Mouse (Mus musculus) urinary bladder, postnatal 10 days (tissue): ENCODE results near the gene 4930590J08Rik.
"Not testable (repeated sequence)": the region's sequence is repeated elsewhere in the genome, so short reads cannot be mapped to it uniquely, and the experiment has no call there.

ENCODE experiments used
- DNase-seq: peaks from one replicate; pipeline ENCODE4 v3.0.0; 2022; ENCODE audit warnings: low spot score

4930590J08Rik gene

GRCm38 (mm10) chr6:91902509-91902908 is at the start of gene 4930590J08Rik:
4930590J08Rik (plus strand) TSS chr6:91902809.
- not testable (repeated sequence) for DNase-seq

- no peak for DNase-seq
These were observed 44.3 kb upstream of the 4930590J08Rik start for GRCm38 (mm10) chr6:91858339-91858738.

GRCm38 (mm10) chr6:91862848-91863247 is 39.8 kb upstream of the 4930590J08Rik start:
- no peak for DNase-seq

- DNase-seq: no peak
These were observed 38.0 kb upstream of the 4930590J08Rik start for GRCm38 (mm10) chr6:91864595-91864994.

GRCm38 (mm10) chr6:91865601-91866000 is 37.0 kb upstream of the 4930590J08Rik start:
- no peak for DNase-seq

- DNase-seq: no peak
These were observed 34.5 kb upstream of the 4930590J08Rik start for GRCm38 (mm10) chr6:91868091-91868490.

GRCm38 (mm10) chr6:91872781-91873180 is 29.8 kb upstream of the 4930590J08Rik start:
- DNase-seq: no peak

- DNase-seq: peak; percentile 42
These were observed 24.5 kb upstream of the 4930590J08Rik start, which contains the start of gene Ccdc174 for GRCm38 (mm10) chr6:91877885-91878651. Ccdc174 (plus strand) TSS chr6:91878053.

- DNase-seq: no peak
These were observed 18.8 kb upstream of the 4930590J08Rik start for GRCm38 (mm10) chr6:91883859-91884258.

GRCm38 (mm10) chr6:91889255-91889906 is 13.2 kb upstream of the 4930590J08Rik start:
- no peak for DNase-seq

- DNase-seq: no peak
These were observed 12.0 kb upstream of the 4930590J08Rik start for GRCm38 (mm10) chr6:91890615-91891014.

GRCm38 (mm10) chr6:91891776-91892175 is 10.8 kb upstream of the 4930590J08Rik start:
- no peak for DNase-seq

- no peak for DNase-seq
These were observed 5.8 kb upstream of the 4930590J08Rik start for GRCm38 (mm10) chr6:91896783-91897182.

GRCm38 (mm10) chr6:91901505-91901904 is 1.1 kb upstream of the 4930590J08Rik start:
- peak; percentile 25 for DNase-seq

GRCm38 (mm10) chr6:91914011-91914410 is 11.4 kb downstream of the 4930590J08Rik start:
- DNase-seq: no peak

- no peak for DNase-seq
These were observed 14.7 kb downstream of the 4930590J08Rik start for GRCm38 (mm10) chr6:91917286-91917685.

- no peak for DNase-seq
These were observed 15.1 kb downstream of the 4930590J08Rik start for GRCm38 (mm10) chr6:91917716-91918115.

- no peak for DNase-seq
These were observed 28.6 kb downstream of the 4930590J08Rik start for GRCm38 (mm10) chr6:91931231-91931630.

- no peak for DNase-seq
These were observed 35.9 kb downstream of the 4930590J08Rik start for GRCm38 (mm10) chr6:91938491-91938890.

- DNase-seq: no peak
These were observed 45.8 kb downstream of the 4930590J08Rik start for GRCm38 (mm10) chr6:91948426-91948825.

GRCm38 (mm10) chr6:91958015-91958414 is 55.4 kb downstream of the 4930590J08Rik start:
- DNase-seq: not testable (repeated sequence)

GRCm38 (mm10) chr6:91960028-91960811 is 57.6 kb downstream of the 4930590J08Rik start:
- DNase-seq: no peak
